Mouse (Mus musculus) embryonic fibroblast, embryonic 13.5 days (primary cell): ENCODE measurements around the gene Mybpc1.

Experiments used
- CTCF ChIP-seq: IDR thresholded peaks from 2 replicates; pipeline ENCODE4 v1.5.1; 2011; ENCODE audit warnings: mild to moderate bottlenecking, control low read depth, low read length, moderate library complexity, borderline replicate concordance; ENCODE audit not compliant: insufficient read depth
- POLR2A ChIP-seq: IDR thresholded peaks from 2 replicates; pipeline ENCODE4 v1.6.1; 2011; ENCODE audit warnings: low read depth, mild to moderate bottlenecking, control low read depth, low read length, moderate library complexity

DNA sequence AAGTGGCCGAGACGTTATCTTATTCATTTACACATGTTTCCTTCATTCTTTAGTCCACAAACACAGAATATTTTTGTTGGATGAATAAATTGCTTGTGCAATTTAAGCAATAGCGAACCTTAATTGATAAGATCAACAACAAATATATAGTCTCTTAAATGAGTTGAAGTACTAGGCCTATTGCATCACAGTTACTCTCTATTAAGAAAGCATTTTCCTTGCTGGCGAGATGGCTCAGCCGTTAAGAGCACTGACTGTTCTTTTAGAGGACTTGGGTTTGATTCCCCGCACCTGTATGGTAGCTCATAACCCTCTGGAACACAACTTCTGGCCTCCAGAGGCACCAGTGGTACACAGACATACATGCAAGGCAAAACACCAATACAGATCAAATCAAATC, 47.9 kb downstream of the Mybpc1 start:
- TF ChIP-seq POLR2A (no peak), CTCF (no peak)
